Mouse (Mus musculus) erythroblast, embryonic 14.5 days (primary cell): Measurements from ENCODE around the gene Slc22a7.

ENCODE experiments used
- GATA1 ChIP-seq: IDR thresholded peaks from 2 replicates; pipeline ENCODE4 v1.6.1; 2012; ENCODE audit warnings: low read length, inconsistent platforms, mixed read lengths
- TAL1 ChIP-seq: IDR thresholded peaks from 3 replicates; pipeline ENCODE4 v1.6.1; 2012; ENCODE audit warnings: low read length, inconsistent platforms, mixed read lengths

GRCm38 (mm10) chr17:46439176-46439575 is 919 bp upstream of the Slc22a7 start:
- TF ChIP-seq GATA1 = no peak
- TF ChIP-seq TAL1 = no peak
